Mouse (Mus musculus) forebrain, embryonic 12.5 days (tissue): ENCODE results near the gene Mapt. TPM values are rescaled to one million over a fixed set of nuclear protein-coding genes. Genes with fewer than 3 reads are reported as not detected.

Experiments used
- ATAC-seq: fragments of 200-750 bp; cut with Nextera tagmentation; 2 replicates; pipeline ENCODE4 v1.8.0; 2017; ENCODE audit warnings: moderate TSS enrichment; ENCODE audit not compliant: low FRiP score
- H3K27ac ChIP-seq: fragments of 300-500 bp; sonication (generic); 2 replicates; pipeline ENCODE4 v1.5.1; 2016; ENCODE audit warnings: mild to moderate bottlenecking
- H3K27me3 ChIP-seq: fragments of 300-500 bp; sonication (generic); 2 replicates; pipeline ENCODE4 v1.6.1; 2016; ENCODE audit warnings: mild to moderate bottlenecking
- H3K36me3 ChIP-seq: fragments of 300-500 bp; sonication (generic); replicated peaks from 2 replicates; pipeline ENCODE4 v1.6.1; 2016; ENCODE audit warnings: mild to moderate bottlenecking
- H3K4me1 ChIP-seq: fragments of 300-500 bp; sonication (generic); 2 replicates; pipeline ENCODE4 v1.6.1; 2016
- H3K4me2 ChIP-seq: fragments of 300-500 bp; sonication (generic); 2 replicates; pipeline ENCODE4 v1.6.1; 2016; ENCODE audit warnings: mild to moderate bottlenecking, moderate library complexity
- H3K4me3 ChIP-seq: fragments of 300-500 bp; sonication (generic); replicated peaks from 2 replicates; pipeline ENCODE4 v1.5.1; 2016; ENCODE audit warnings: mild to moderate bottlenecking
- H3K9ac ChIP-seq: fragments of 300-500 bp; sonication (generic); 2 replicates; pipeline ENCODE4 v1.6.1; 2016; ENCODE audit warnings: mild to moderate bottlenecking
- H3K9me3 ChIP-seq: fragments of 300-500 bp; sonication (generic); 2 replicates; pipeline ENCODE4 v1.6.1; 2016
- WGBS: fragments of 180-500 bp; shearing (Covaris S2); methylation state at CpG from one replicate; pipeline ENCODE4 v1.1.7; 2016; 5-methylcytosine and 5-hydroxymethylcytosine counted together
- polyA plus RNA-seq: library from polyadenylated mRNA; unstranded; fragments of >200 nt; fragmentation: Nextera tagmentation; extraction: Ambion mirVana; gene quantifications from 2 replicates; pipeline ENCODE4 v1.2.1, GENCODE M21; 2016

Mapt gene
- polyA plus RNA-seq, 1 experiment from 2014 or later: 115 TPM

GRCm38 (mm10) chr11:104287113-104287512 is 55.9 kb downstream of the Mapt start:
- Histone ChIP-seq H3K4me3 (no peak overlapping the region), H3K27ac (no peak overlapping the region), H3K36me3 (0 out of 2 replicates have a peak, but pooled peaks cover 11% of the 10 kb centered on the region), H3K9ac (no peak overlapping the region), H3K27me3 (no peaks in the 10 kb centered on the region), H3K9me3 (no peaks in the 10 kb centered on the region), H3K4me2 (no peak overlapping the region), H3K4me1 (peaks cover 12% of the 10 kb centered on the region)
- ATAC-seq: no peak
- WGBS: 97% methylated on average over 18 of the region's 18 CpGs

- Histone ChIP-seq H3K9me3 (no peaks in the 10 kb centered on the region), H3K4me3 (no peak overlapping the region)
- ATAC-seq: 0 out of 2 replicates have a peak, but pooled peaks have one; percentile 20
These were observed 57.6 kb downstream of the Mapt start for GRCm38 (mm10) chr11:104288835-104289198.

GRCm38 (mm10) chr11:104289199-104290031 is 58.2 kb downstream of the Mapt start:
- Histone ChIP-seq H3K4me2 (no peak overlapping the region), H3K27ac (peak overlapping the region; percentile 25; the same call in 1 of the 2 replicates), H3K4me1 (peaks cover 12% of the 10 kb centered on the region), H3K9me3 (no peaks in the 10 kb centered on the region), H3K4me3 (no peak overlapping the region), H3K9ac (no peak overlapping the region), H3K27me3 (no peaks in the 10 kb centered on the region), H3K36me3 (0 out of 2 replicates have a peak, but pooled peaks cover 8% of the 10 kb centered on the region)
- WGBS: 16% methylated on average over 13 of the region's 13 CpGs
- peak; percentile 67; the same call in 1 of the 2 replicates for ATAC-seq

More at GRCm38 (mm10) chr11:104288835-104289198, 57.6 kb downstream of the Mapt start:
- Histone ChIP-seq H3K27me3 (no peaks in the 10 kb centered on the region), H3K27ac (0 out of 2 replicates have a peak overlapping the region, but pooled peaks have one; percentile 25), H3K9ac (no peak overlapping the region), H3K36me3 (0 out of 2 replicates have a peak, but pooled peaks cover 8% of the 10 kb centered on the region), H3K4me1 (peaks cover 12% of the 10 kb centered on the region), H3K4me2 (no peak overlapping the region)
- 57% methylated on average over 6 of the region's 6 CpGs for WGBS

GRCm38 (mm10) chr11:104292443-104293220 is 61.4 kb downstream of the Mapt start:
- Histone ChIP-seq H3K4me2 (no peak overlapping the region), H3K9me3 (no peaks in the 10 kb centered on the region), H3K27me3 (no peaks in the 10 kb centered on the region), H3K36me3 (no peaks in the 10 kb centered on the region), H3K4me3 (no peak overlapping the region), H3K9ac (no peak overlapping the region), H3K27ac (no peak overlapping the region), H3K4me1 (peaks cover 12% of the 10 kb centered on the region)
- no peak for ATAC-seq
- 86% methylated on average over 7 of the region's 7 CpGs for WGBS

GRCm38 (mm10) chr11:104293241-104293640 is 62.1 kb downstream of the Mapt start:
- WGBS: 83% methylated on average over 9 of the region's 9 CpGs

GRCm38 (mm10) chr11:104295145-104295544 is 64.0 kb downstream of the Mapt start:
- Histone ChIP-seq H3K27ac (no peak overlapping the region), H3K4me1 (no peaks in the 10 kb centered on the region)
- no peak for ATAC-seq

More at GRCm38 (mm10) chr11:104293241-104293640, 62.1 kb downstream of the Mapt start:
- H3K27me3 ChIP-seq: no peaks in the 10 kb centered on the region
- H3K4me2 ChIP-seq: no peak overlapping the region
- no peak overlapping the region for H3K27ac ChIP-seq
- ATAC-seq: no peak
- no peak overlapping the region for H3K9ac ChIP-seq
- H3K4me3 ChIP-seq: no peak overlapping the region
- no peaks in the 10 kb centered on the region for H3K36me3 ChIP-seq
- no peaks in the 10 kb centered on the region for H3K9me3 ChIP-seq
- H3K4me1 ChIP-seq: peaks cover 12% of the 10 kb centered on the region

GRCm38 (mm10) chr11:104295656-104296055 is 64.5 kb downstream of the Mapt start:
- ATAC-seq: no peak
- H3K27ac ChIP-seq: no peak overlapping the region
- 50% methylated on average over 6 of the region's 6 CpGs for WGBS
- H3K4me1 ChIP-seq: no peaks in the 10 kb centered on the region
- no peaks in the 10 kb centered on the region for H3K36me3 ChIP-seq
- H3K4me3 ChIP-seq: no peak overlapping the region
- no peak overlapping the region for H3K4me2 ChIP-seq
- no peak overlapping the region for H3K9ac ChIP-seq
- no peaks in the 10 kb centered on the region for H3K27me3 ChIP-seq
- H3K9me3 ChIP-seq: no peaks in the 10 kb centered on the region

More at GRCm38 (mm10) chr11:104295145-104295544, 64.0 kb downstream of the Mapt start:
- Histone ChIP-seq H3K27me3 (no peaks in the 10 kb centered on the region), H3K4me3 (no peak overlapping the region), H3K9me3 (no peaks in the 10 kb centered on the region), H3K9ac (no peak overlapping the region), H3K36me3 (no peaks in the 10 kb centered on the region), H3K4me2 (no peak overlapping the region)
- WGBS: 62% methylated on average over 5 of the region's 5 CpGs

GRCm38 (mm10) chr11:104297671-104298070 is 66.5 kb downstream of the Mapt start:
- Histone ChIP-seq H3K9ac (no peak overlapping the region), H3K4me2 (no peak overlapping the region), H3K9me3 (no peaks in the 10 kb centered on the region), H3K4me1 (peaks cover 5% of the 10 kb centered on the region; the same call in 1 of the 2 replicates), H3K36me3 (no peaks in the 10 kb centered on the region), H3K4me3 (no peak overlapping the region), H3K27me3 (no peaks in the 10 kb centered on the region), H3K27ac (no peak overlapping the region)
- no peak for ATAC-seq
- WGBS: 97% methylated on average over 3 of the region's 3 CpGs

GRCm38 (mm10) chr11:104302628-104303027 is 71.4 kb downstream of the Mapt start:
- no peak overlapping the region for H3K9ac ChIP-seq
- H3K27ac ChIP-seq: no peak overlapping the region
- peaks cover 2% of the 10 kb centered on the region; the same call in 1 of the 2 replicates for H3K27me3 ChIP-seq
- ATAC-seq: no peak
- no peak overlapping the region for H3K4me3 ChIP-seq
- H3K9me3 ChIP-seq: no peaks in the 10 kb centered on the region
- H3K4me1 ChIP-seq: peaks cover 9% of the 10 kb centered on the region; the same call in 1 of the 2 replicates
- WGBS: 62% methylated on average over 12 of the region's 12 CpGs
- H3K36me3 ChIP-seq: no peaks in the 10 kb centered on the region
- H3K4me2 ChIP-seq: no peak overlapping the region

GRCm38 (mm10) chr11:104303088-104303960 is 72.1 kb downstream of the Mapt start:
- no peak for ATAC-seq
- no peak overlapping the region for H3K4me3 ChIP-seq
- H3K27ac ChIP-seq: no peak overlapping the region
- no peaks in the 10 kb centered on the region for H3K36me3 ChIP-seq
- H3K27me3 ChIP-seq: peaks cover 2% of the 10 kb centered on the region; the same call in 1 of the 2 replicates
- WGBS: 58% methylated on average over 8 of the region's 8 CpGs
- H3K4me2 ChIP-seq: no peak overlapping the region
- no peak overlapping the region for H3K9ac ChIP-seq
- peaks cover 9% of the 10 kb centered on the region; the same call in 1 of the 2 replicates for H3K4me1 ChIP-seq
- H3K9me3 ChIP-seq: no peaks in the 10 kb centered on the region

- WGBS: 90% methylated on average over 7 of the region's 7 CpGs
- no peak overlapping the region for H3K9ac ChIP-seq
- H3K36me3 ChIP-seq: no peaks in the 10 kb centered on the region
- H3K4me3 ChIP-seq: no peak overlapping the region
- H3K4me1 ChIP-seq: peaks cover 9% of the 10 kb centered on the region; the same call in 1 of the 2 replicates
- no peak overlapping the region for H3K4me2 ChIP-seq
- H3K27ac ChIP-seq: no peak overlapping the region
- ATAC-seq: no peak
- no peaks in the 10 kb centered on the region for H3K9me3 ChIP-seq
- peaks cover 20% of the 10 kb centered on the region for H3K27me3 ChIP-seq
These were observed 74.5 kb downstream of the Mapt start for GRCm38 (mm10) chr11:104305711-104306110.
